Mouse (Mus musculus) heart, postnatal 0 days (tissue): Measurements from ENCODE around the gene Tha1.

Experiments used
- CTCF ChIP-seq: IDR thresholded peaks from 2 replicates; pipeline ENCODE4 v1.5.1; 2016; ENCODE audit warnings: antibody characterized with exemption, control low read depth, low read depth
- EP300 ChIP-seq: IDR thresholded peaks from 2 replicates; pipeline ENCODE4 v1.6.1; 2016; ENCODE audit warnings: antibody characterized with exemption, low read depth

DNA sequence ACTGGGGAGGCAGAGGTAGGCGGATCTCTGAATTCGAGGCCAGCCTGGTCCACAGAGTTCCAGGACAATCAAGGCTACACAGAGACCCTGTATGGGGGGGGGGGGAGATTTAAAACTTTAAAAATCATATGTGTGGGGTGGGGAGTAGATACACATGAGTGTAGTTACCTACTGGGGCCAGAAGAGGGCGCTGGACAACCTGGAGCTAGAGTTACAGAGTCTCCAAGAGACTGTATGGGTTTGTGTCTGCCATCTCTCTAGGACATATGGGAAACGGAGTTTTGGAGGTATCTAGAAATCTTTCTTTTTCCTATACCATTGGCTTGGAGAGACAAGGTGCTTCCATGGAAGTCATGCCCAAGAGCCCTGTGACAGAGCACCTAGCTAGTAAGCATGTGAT lies 1.1 kb upstream of the Tha1 start:
- TF ChIP-seq CTCF (peak; percentile 35), EP300 (no peak)
